Mouse (Mus musculus) kidney, embryonic 16.5 days (tissue): Measurements from ENCODE around the gene Bhmt. TPM values are rescaled to one million over a fixed set of nuclear protein-coding genes. Genes with fewer than 3 reads are reported as not detected.
"Not testable (repeated sequence)": the region's sequence is repeated elsewhere in the genome, so short reads cannot be mapped to it uniquely, and the experiment has no call there.

Experiments
- ATAC-seq: fragments of 200-750 bp; cut with Nextera tagmentation; 2 replicates; pipeline ENCODE4 v1.8.0; 2017; ENCODE audit warnings: moderate TSS enrichment; ENCODE audit not compliant: low FRiP score, low TSS enrichment
- H3K27ac ChIP-seq: fragments of 300-500 bp; sonication (generic); 2 replicates; pipeline ENCODE4 v1.5.1; 2014; ENCODE audit warnings: low read length
- H3K27me3 ChIP-seq: fragments of 300-500 bp; sonication (generic); 2 replicates; pipeline ENCODE4 v1.6.1; 2014; ENCODE audit warnings: low read length, control low read depth, mixed read lengths; ENCODE audit not compliant: insufficient read depth
- H3K36me3 ChIP-seq: fragments of 300-500 bp; sonication (generic); 2 replicates; pipeline ENCODE4 v1.6.1; 2014; ENCODE audit warnings: low read length, control low read depth, mixed read lengths; ENCODE audit not compliant: insufficient read depth
- H3K4me1 ChIP-seq: fragments of 300-500 bp; sonication (generic); 2 replicates; pipeline ENCODE4 v1.6.1; 2014; ENCODE audit warnings: low read length, control low read depth, mixed read lengths; ENCODE audit not compliant: insufficient read depth
- H3K4me2 ChIP-seq: fragments of 300-500 bp; sonication (generic); replicated peaks from 2 replicates; pipeline ENCODE4 v1.6.1; 2014; ENCODE audit warnings: low read depth, low read length
- H3K4me3 ChIP-seq: fragments of 300-500 bp; sonication (generic); 2 replicates; pipeline ENCODE4 v1.5.1; 2014; ENCODE audit warnings: mild to moderate bottlenecking, low read length
- H3K9ac ChIP-seq: fragments of 300-500 bp; sonication (generic); replicated peaks from 2 replicates; pipeline ENCODE4 v1.6.1; 2014; ENCODE audit warnings: low read length
- H3K9me3 ChIP-seq: fragments of 300-500 bp; sonication (generic); 2 replicates; pipeline ENCODE4 v1.6.1; 2016; ENCODE audit warnings: low read length, control low read depth
- whole genome bisulfite sequencing: fragments of 180-500 bp; shearing (Covaris S2); extraction: QIAGEN DNeasy Blood & Tissue Kit; methylation state at CpG from one replicate; pipeline ENCODE4 v1.1.7; 2014; 5-methylcytosine and 5-hydroxymethylcytosine counted together
- polyA plus RNA-seq: library from polyadenylated mRNA; unstranded; fragments of >200 nt; fragmentation: Nextera tagmentation; extraction: Ambion mirVana; gene quantifications from 2 replicates; pipeline ENCODE4 v1.2.1, GENCODE M21; 2015

Bhmt gene
- polyA plus RNA-seq, 1 experiment from 2014 or later = 0.87 TPM

- Histone ChIP-seq H3K4me3 (no peak overlapping the region), H3K9me3 (no peaks in the 10 kb centered on the region), H3K27me3 (no peaks in the 10 kb centered on the region), H3K9ac (no peak overlapping the region), H3K27ac (no peak overlapping the region), H3K4me1 (0 out of 2 replicates have a peak, but pooled peaks cover 2% of the 10 kb centered on the region), H3K4me2 (no peak overlapping the region), H3K36me3 (no peaks in the 10 kb centered on the region)
- ATAC-seq = no peak
- 55% methylated on average over 4 of the region's 4 CpGs for WGBS
Measured at GRCm38 (mm10) chr13:93613771-93614170, 24.0 kb downstream of the Bhmt start.

- no peak overlapping the region; the same call in 1 of the 2 replicates for H3K9ac ChIP-seq
- H3K4me1 ChIP-seq = 0 out of 2 replicates have a peak, but pooled peaks cover 2% of the 10 kb centered on the region
- ATAC-seq = peak; percentile 66; the same call in 1 of the 2 replicates
- H3K27ac ChIP-seq = no peak overlapping the region
- no peaks in the 10 kb centered on the region for H3K9me3 ChIP-seq
- WGBS = 50% methylated on average over 19 of the region's 19 CpGs
- no peak overlapping the region for H3K4me3 ChIP-seq
- no peak overlapping the region for H3K4me2 ChIP-seq
- no peaks in the 10 kb centered on the region for H3K36me3 ChIP-seq
- H3K27me3 ChIP-seq = no peaks in the 10 kb centered on the region
Measured at GRCm38 (mm10) chr13:93612660-93613607, 24.8 kb downstream of the Bhmt start.

DNA sequence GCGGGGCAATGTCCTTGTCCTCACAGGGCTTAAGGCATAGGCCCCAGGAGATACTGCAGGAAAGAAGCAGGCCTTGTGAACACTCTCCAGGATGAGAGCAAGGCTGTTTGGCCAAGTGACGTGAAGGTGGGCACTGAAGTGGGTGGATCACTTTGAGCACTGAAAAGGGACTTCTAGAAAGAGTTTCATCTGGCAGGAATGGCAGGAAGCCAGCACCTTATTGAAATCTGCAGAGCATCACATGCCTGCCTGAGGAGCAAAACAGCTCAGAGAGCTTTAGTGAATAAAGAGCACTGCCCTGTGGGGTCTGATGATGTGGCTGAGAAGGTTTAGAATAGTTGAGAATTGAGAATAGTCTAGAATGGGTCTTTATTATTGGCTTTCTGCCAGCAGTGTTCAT, 29.3 kb downstream of the Bhmt start:
- Histone ChIP-seq H3K36me3 (no peaks in the 10 kb centered on the region), H3K4me1 (peaks cover 10% of the 10 kb centered on the region), H3K9ac (no peak overlapping the region), H3K27me3 (no peaks in the 10 kb centered on the region), H3K4me3 (no peak overlapping the region), H3K27ac (no peak overlapping the region), H3K4me2 (no peak overlapping the region), H3K9me3 (no peaks in the 10 kb centered on the region)
- 81% methylated on average over 2 of the region's 2 CpGs for WGBS
- ATAC-seq = no peak

- 95% methylated on average over 3 of the region's 3 CpGs for WGBS
- Histone ChIP-seq H3K36me3 (no peaks in the 10 kb centered on the region), H3K9me3 (no peaks in the 10 kb centered on the region), H3K9ac (no peak overlapping the region), H3K4me2 (no peak overlapping the region), H3K27ac (no peak overlapping the region), H3K4me1 (peaks cover 10% of the 10 kb centered on the region), H3K4me3 (no peak overlapping the region), H3K27me3 (no peaks in the 10 kb centered on the region)
- no peak for ATAC-seq
Measured at GRCm38 (mm10) chr13:93607701-93608100, 30.1 kb downstream of the Bhmt start.

GRCm38 (mm10) chr13:93606868-93607578, 30.7 kb downstream of the Bhmt start:
- H3K27me3 ChIP-seq = no peaks in the 10 kb centered on the region
- H3K36me3 ChIP-seq = no peaks in the 10 kb centered on the region
- H3K27ac ChIP-seq = peak overlapping the region; percentile 69
- H3K4me2 ChIP-seq = 0 out of 2 replicates have a peak overlapping the region, but pooled peaks have one; percentile 11
- H3K4me1 ChIP-seq = peaks cover 10% of the 10 kb centered on the region
- no peaks in the 10 kb centered on the region for H3K9me3 ChIP-seq
- H3K9ac ChIP-seq = no peak overlapping the region
- WGBS = 45% methylated on average over 13 of the region's 13 CpGs
- ATAC-seq = peak; percentile 80
- no peak overlapping the region for H3K4me3 ChIP-seq

- no peak overlapping the region for H3K9ac ChIP-seq
- no peak for ATAC-seq
- no peaks in the 10 kb centered on the region for H3K9me3 ChIP-seq
- no peak overlapping the region for H3K4me3 ChIP-seq
- no peak overlapping the region for H3K27ac ChIP-seq
- 36% methylated on average over 4 of the region's 4 CpGs for WGBS
- H3K27me3 ChIP-seq = no peaks in the 10 kb centered on the region
- H3K4me1 ChIP-seq = peaks cover 13% of the 10 kb centered on the region
- no peak overlapping the region for H3K4me2 ChIP-seq
- no peaks in the 10 kb centered on the region for H3K36me3 ChIP-seq
Measured at GRCm38 (mm10) chr13:93604698-93605097, 33.1 kb downstream of the Bhmt start.

- Histone ChIP-seq H3K27ac (no peak overlapping the region), H3K4me1 (peaks cover 8% of the 10 kb centered on the region), H3K9me3 (no peaks in the 10 kb centered on the region), H3K27me3 (no peaks in the 10 kb centered on the region), H3K4me2 (no peak overlapping the region), H3K4me3 (no peak overlapping the region), H3K9ac (no peak overlapping the region), H3K36me3 (no peaks in the 10 kb centered on the region)
- 77% methylated on average over 11 of the region's 11 CpGs for whole genome bisulfite sequencing
- no peak for ATAC-seq
Measured at GRCm38 (mm10) chr13:93601527-93601926, 36.2 kb downstream of the Bhmt start.

DNA sequence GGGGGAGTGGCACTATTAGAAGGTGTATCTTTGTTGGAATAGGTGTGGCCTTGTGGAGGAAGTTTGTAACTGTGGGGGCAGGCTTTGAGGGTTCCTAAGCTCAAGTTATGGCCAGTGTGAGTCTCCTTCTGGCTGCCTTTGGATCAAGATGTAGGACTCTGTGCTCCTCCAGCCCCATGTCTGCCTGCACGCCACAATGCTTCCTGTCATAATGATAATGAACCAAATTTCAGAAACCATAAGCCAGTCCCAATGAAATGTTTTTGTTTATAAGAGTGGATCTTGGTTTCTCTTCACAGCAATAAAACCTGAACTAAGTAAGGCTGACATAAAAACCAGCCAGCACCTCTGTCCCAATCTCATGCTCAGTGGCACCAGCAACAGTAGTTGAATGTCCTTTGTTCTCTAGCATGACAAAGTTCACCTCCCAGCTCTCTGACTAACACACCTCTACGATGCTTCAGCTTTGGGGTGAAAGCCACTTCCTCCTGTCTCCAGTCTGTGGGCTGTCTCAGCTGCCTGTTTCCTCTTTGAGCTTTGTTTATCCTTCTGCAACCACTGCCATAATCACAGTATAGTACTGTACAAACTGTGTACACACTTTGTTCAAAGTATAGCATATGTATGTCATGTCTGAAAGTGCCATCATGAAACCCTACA, 44.6 kb downstream of the Bhmt start:
- Histone ChIP-seq H3K27me3 (no peaks in the 10 kb centered on the region), H3K27ac (no peak overlapping the region), H3K36me3 (no peaks in the 10 kb centered on the region), H3K4me2 (no peak overlapping the region), H3K4me1 (no peaks in the 10 kb centered on the region), H3K9ac (no peak overlapping the region), H3K9me3 (no peaks in the 10 kb centered on the region), H3K4me3 (no peak overlapping the region)
- WGBS = 79% methylated on average over 2 of the region's 2 CpGs
- no peak for ATAC-seq

DNA sequence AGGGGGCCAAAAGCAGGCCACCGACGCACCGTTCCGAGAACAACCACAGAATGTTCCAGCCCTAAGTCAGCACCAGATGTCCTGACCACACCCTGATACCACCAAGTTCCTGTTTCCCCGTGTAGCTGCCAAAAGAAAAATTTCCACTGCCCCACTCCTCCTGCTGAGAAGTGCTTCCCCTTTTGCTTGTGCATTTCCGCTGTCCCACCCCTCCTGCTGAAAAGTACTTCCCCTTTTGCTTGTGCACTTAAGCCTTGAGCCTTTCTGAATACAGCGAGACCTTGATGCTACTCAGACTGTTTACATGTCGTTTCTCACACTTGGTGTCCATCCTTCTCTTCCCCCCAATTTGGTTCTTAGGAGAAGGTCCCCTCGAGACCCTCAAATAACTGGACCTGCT, 55.2 kb downstream of the Bhmt start:
- ATAC-seq, H3K27me3 ChIP-seq, H3K4me3 ChIP-seq, H3K4me1 ChIP-seq, H3K4me2 ChIP-seq, H3K27ac ChIP-seq, H3K36me3 ChIP-seq, H3K9me3 ChIP-seq, H3K9ac ChIP-seq: not testable (repeated sequence)
- WGBS = 88% methylated on average over 9 of the region's 9 CpGs
